Comparison of ENCODE assay signal across 8 mouse cellular contexts in the genomic region with DNA sequence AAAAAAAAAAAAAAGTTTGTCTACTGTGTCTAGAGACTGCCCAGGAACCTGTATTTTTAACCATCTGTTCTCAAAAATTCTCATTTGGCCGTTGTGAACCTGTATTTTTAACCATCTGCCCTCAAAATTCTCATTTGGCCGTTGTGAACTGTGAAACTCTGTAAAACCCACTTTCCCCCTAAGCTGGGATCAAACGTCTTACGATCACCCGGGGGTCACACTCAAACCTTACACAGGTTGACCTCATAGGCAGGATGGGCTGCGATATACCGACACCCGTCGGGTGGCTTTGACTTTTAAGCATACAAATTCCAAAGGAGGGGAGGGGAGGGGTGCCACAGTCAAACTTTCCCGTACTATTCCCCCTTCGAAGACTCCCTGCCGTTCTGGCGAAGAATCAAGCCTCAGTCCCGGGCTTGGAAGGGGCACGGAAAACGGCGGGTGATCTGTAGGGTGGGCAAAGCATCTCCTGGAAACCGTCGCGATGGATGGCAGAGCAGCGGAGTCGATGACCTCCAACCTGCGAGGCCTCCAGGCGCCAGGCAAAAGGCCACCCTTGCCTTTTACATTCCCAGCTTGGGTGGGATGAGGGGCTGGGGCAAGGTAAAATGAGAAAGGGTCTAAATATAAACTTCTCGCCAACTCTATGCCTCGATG. TPM values are rescaled to one million over a fixed set of nuclear protein-coding genes. Genes with fewer than 3 reads are reported as not detected.
DNase-seq lines count a peak whose midpoint lies in the region; ATAC-seq and TF ChIP-seq lines count a peak whose summit lies in the region.

No protein-coding gene starts in this region.

- peak overlapping the region; percentile 92 for H3K4me2 ChIP-seq in hindbrain, embryonic 15.5 days
- peak overlapping the region; percentile 92 for H3K4me2 ChIP-seq in midbrain, embryonic 12.5 days (replicated peaks)

- H3K27me3 ChIP-seq in hindbrain, embryonic 15.5 days, result no peaks in the 10 kb centered on the region
- H3K27me3 ChIP-seq in midbrain, embryonic 12.5 days, result no peaks in the 10 kb centered on the region

- H3K4me1 ChIP-seq in cortical plate, adult 2 months (ENCODE audit: control insufficient read depth, insufficient read depth, low read length), result peaks cover 5% of the 10 kb centered on the region; the same call in 1 of the 2 replicates
- H3K4me1 ChIP-seq in hindbrain, embryonic 15.5 days (replicated peaks), result peaks cover 64% of the 10 kb centered on the region
- H3K4me1 ChIP-seq in midbrain, embryonic 12.5 days, result peaks cover 37% of the 10 kb centered on the region

- H3K36me3 ChIP-seq in hindbrain, embryonic 15.5 days, result no peaks in the 10 kb centered on the region
- H3K36me3 ChIP-seq in midbrain, embryonic 12.5 days, result 0 out of 2 replicates have a peak, but pooled peaks cover 5% of the 10 kb centered on the region

- peak; percentile 54 for DNase-seq in cerebellum, adult 11 months
- DNase-seq in cerebellum, postnatal 36 days, result no peak
- DNase-seq in 416B (ENCODE audit: low read depth), result peak; percentile 57
- no peak for DNase-seq in right cerebral cortex, postnatal 36 days (ENCODE audit: low spot score in 2 of 2)
- no peak for DNase-seq in c-Kit-positive CD71-positive TER-119-positive erythroid progenitor cells, embryonic 14.5 days (ENCODE audit: low spot score)

- 3% methylated on average over 26 of the region's 26 CpGs for WGBS in hindbrain, embryonic 15.5 days
- 2% methylated on average over 26 of the region's 26 CpGs for WGBS in midbrain, embryonic 12.5 days

- TF ChIP-seq POLR2A in cortical plate, adult 2 months (IDR thresholded peaks at IDR 0.05; ENCODE audit: extremely low read depth, insufficient read depth, low read length), result no peak

- H3K9ac ChIP-seq in hindbrain, embryonic 15.5 days, result peak overlapping the region; percentile 81
- H3K9ac ChIP-seq in midbrain, embryonic 12.5 days (replicated peaks), result peak overlapping the region; percentile 98

- peak overlapping the region; percentile 39 for H3K4me3 ChIP-seq in cortical plate, adult 2 months (ENCODE audit: insufficient read depth, low read length)
- peak overlapping the region; percentile 76 for H3K4me3 ChIP-seq in hindbrain, embryonic 15.5 days
- peak overlapping the region; percentile 96 for H3K4me3 ChIP-seq in midbrain, embryonic 12.5 days

- H3K27ac ChIP-seq in cortical plate, adult 2 months (ENCODE audit: insufficient read depth, low read length), result no peak overlapping the region
- H3K27ac ChIP-seq in hindbrain, embryonic 15.5 days (replicated peaks), result peak overlapping the region; percentile 98; the same call in 1 of the 2 replicates
- H3K27ac ChIP-seq in midbrain, embryonic 12.5 days (replicated peaks), result peak overlapping the region; percentile 93

- TF ChIP-seq CTCF in cortical plate, adult 2 months (IDR thresholded peaks at IDR 0.05; ENCODE audit: extremely low read depth, insufficient read depth, low read length), result no peak

- ATAC-seq in hindbrain, embryonic 15.5 days (ENCODE audit: low FRiP score, low read depth), result no peak
- no peak for ATAC-seq in midbrain, embryonic 12.5 days (ENCODE audit: low FRiP score, low read depth)

- H3K9me3 ChIP-seq in hindbrain, embryonic 15.5 days, result no peaks in the 10 kb centered on the region
- H3K9me3 ChIP-seq in midbrain, embryonic 12.5 days, result no peaks in the 10 kb centered on the region

RNA-seq across cellular contexts. Expression of a gene that starts 0.9 kb away (rescaled TPM):
- 74.6 and 78.6 TPM in 2 replicates for polyA plus RNA-seq in cortical plate, adult 2 months (2012; rRNA removed)
- 30.6 and 33.6 TPM in 2 replicates for polyA plus RNA-seq in hindbrain, embryonic 15.5 days (2015; fragmentation: Nextera tagmentation; extraction: Ambion mirVana)
- polyA plus RNA-seq in midbrain, embryonic 12.5 days (2016; fragmentation: Nextera tagmentation; extraction: Ambion mirVana), result 50.0 and 57.1 TPM in 2 replicates

RNA-seq across cellular contexts. Expression of a gene that starts 22.3 kb away (rescaled TPM):
- polyA plus RNA-seq in cortical plate, adult 2 months (2012; rRNA removed), result 24.8 and 26.2 TPM in 2 replicates
- 36.9 and 38.0 TPM in 2 replicates for polyA plus RNA-seq in hindbrain, embryonic 15.5 days (2015; fragmentation: Nextera tagmentation; extraction: Ambion mirVana)
- 62.3 and 65.9 TPM in 2 replicates for polyA plus RNA-seq in midbrain, embryonic 12.5 days (2016; fragmentation: Nextera tagmentation; extraction: Ambion mirVana)

RNA-seq across cellular contexts. Expression of a gene that starts 37.1 kb away (rescaled TPM):
- 444 and 462 TPM in 2 replicates for polyA plus RNA-seq in cortical plate, adult 2 months (2012; rRNA removed)
- polyA plus RNA-seq in hindbrain, embryonic 15.5 days (2015; fragmentation: Nextera tagmentation; extraction: Ambion mirVana), result 11.2 and 14.2 TPM in 2 replicates
- 2.3 and 3.6 TPM in 2 replicates for polyA plus RNA-seq in midbrain, embryonic 12.5 days (2016; fragmentation: Nextera tagmentation; extraction: Ambion mirVana)

RNA-seq across cellular contexts. Expression of a gene that starts 37.9 kb away (rescaled TPM):
- 12.7 and 12.8 TPM in 2 replicates for polyA plus RNA-seq in cortical plate, adult 2 months (2012; rRNA removed)
- polyA plus RNA-seq in hindbrain, embryonic 15.5 days (2015; fragmentation: Nextera tagmentation; extraction: Ambion mirVana), result 21.6 and 23.1 TPM in 2 replicates
- polyA plus RNA-seq in midbrain, embryonic 12.5 days (2016; fragmentation: Nextera tagmentation; extraction: Ambion mirVana), result 38.1 and 38.5 TPM in 2 replicates

RNA-seq across cellular contexts. Expression of a gene that starts 59.0 kb away (rescaled TPM):
- polyA plus RNA-seq in cortical plate, adult 2 months (2012; rRNA removed), result not detected in 2 replicates
- polyA plus RNA-seq in hindbrain, embryonic 15.5 days (2015; fragmentation: Nextera tagmentation; extraction: Ambion mirVana), result 39.1 and 39.3 TPM in 2 replicates
- polyA plus RNA-seq in midbrain, embryonic 12.5 days (2016; fragmentation: Nextera tagmentation; extraction: Ambion mirVana), result 25.3 and 31.3 TPM in 2 replicates

Comparison
In these comparisons a context has a peak if more than half of its experiments do, and no peak if none do; other contexts are left out.
1. DNase-seq: peak in cerebellum, adult 11 months (single experiment) and 416B (single experiment); none in cerebellum, postnatal 36 days (0 of 2), right cerebral cortex, postnatal 36 days (0 of 2) and c-Kit-positive CD71-positive TER-119-positive erythroid progenitor cells, embryonic 14.5 days (single experiment).
2. H3K4me3 ChIP-seq: peak in every context shown above with its lines; median percentile 96 in midbrain, embryonic 12.5 days; 76 in hindbrain, embryonic 15.5 days; 39 in cortical plate, adult 2 months.
3. RNA of a gene that starts 37.1 kb away (polyA plus RNA-seq): 444 to 462 TPM in cortical plate, adult 2 months; 11.2 to 14.2 TPM in hindbrain, embryonic 15.5 days and 2.3 to 3.6 TPM in midbrain, embryonic 12.5 days; every median in the first group is over 10 times any median in the second.